8 mouse cellular contexts compared by ENCODE assay signal in the genomic region with DNA sequence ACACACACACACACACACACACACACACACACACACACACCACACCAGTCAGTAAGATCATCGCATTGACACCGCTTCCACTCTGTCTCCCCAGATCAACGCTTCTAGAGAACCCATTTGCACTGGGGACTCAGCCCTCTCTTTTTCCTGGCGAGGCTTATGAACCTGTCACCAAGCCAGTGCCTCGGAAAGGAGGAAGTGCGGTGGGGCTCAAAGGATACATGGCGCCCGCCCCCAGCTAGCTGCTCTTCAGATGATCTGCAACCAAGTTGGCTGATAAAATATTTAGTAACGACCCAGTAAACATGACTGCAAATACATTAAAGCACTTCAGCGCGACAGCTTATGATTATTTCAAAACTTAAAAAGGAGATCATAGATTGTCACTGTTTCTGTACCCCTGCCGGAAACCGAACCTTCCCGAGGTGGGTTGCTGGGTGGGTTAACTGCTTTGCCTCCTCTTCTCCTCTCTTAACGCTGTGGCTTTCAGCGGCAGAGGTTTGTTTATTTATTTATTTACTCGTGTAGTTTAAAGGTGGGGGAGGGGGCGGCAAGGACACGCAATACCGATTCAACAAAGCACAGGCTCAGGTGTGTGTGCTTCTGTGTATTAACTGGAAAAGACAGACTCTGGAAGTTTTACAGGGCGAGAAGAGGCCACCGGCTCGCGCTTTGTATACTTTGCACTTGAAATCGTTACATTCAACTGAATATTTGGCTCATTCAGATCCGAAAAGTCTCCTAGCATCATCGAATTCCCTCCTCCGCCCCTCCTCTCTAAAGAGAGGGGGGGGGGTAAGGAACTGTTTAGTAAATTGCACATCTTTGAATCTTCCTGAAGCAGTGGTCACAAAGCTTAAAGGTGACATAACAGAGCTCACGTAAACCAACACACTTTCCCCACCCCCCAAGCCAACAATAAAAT. TPM values are rescaled to one million over a fixed set of nuclear protein-coding genes. Genes with fewer than 3 reads are reported as not detected.
DNase-seq lines count a peak whose midpoint lies in the region; ATAC-seq and TF ChIP-seq lines count a peak whose summit lies in the region.

No protein-coding gene starts in this region.

- H3K9me3 ChIP-seq in embryonic facial prominence, embryonic 15.5 days (replicated peaks), result no peaks in the 10 kb centered on the region
- no peaks in the 10 kb centered on the region for H3K9me3 ChIP-seq in intestine, postnatal 0 days (ENCODE audit: control insufficient read depth)
- H3K9me3 ChIP-seq in kidney, embryonic 16.5 days (ENCODE audit: low read length), result no peaks in the 10 kb centered on the region

- no peak overlapping the region for H3K4me3 ChIP-seq in embryonic facial prominence, embryonic 15.5 days (replicated peaks)
- H3K4me3 ChIP-seq in intestine, postnatal 0 days (ENCODE audit: low read depth, low read length), result 0 out of 2 replicates have a peak overlapping the region, but pooled peaks have one; percentile 20
- no peak overlapping the region for H3K4me3 ChIP-seq in kidney, embryonic 16.5 days (ENCODE audit: low read length)

- peak overlapping the region; percentile 10; the same call in 1 of the 2 replicates for H3K4me2 ChIP-seq in embryonic facial prominence, embryonic 15.5 days (replicated peaks)
- H3K4me2 ChIP-seq in intestine, postnatal 0 days (replicated peaks; ENCODE audit: low read depth), result no peak overlapping the region; the same call in 1 of the 2 replicates
- no peak overlapping the region for H3K4me2 ChIP-seq in kidney, embryonic 16.5 days (replicated peaks; ENCODE audit: low read depth, low read length)

- TF ChIP-seq CTCF in intestine, postnatal 0 days (IDR thresholded peaks at IDR 0.05; ENCODE audit: low read depth), result no peak

- H3K27ac ChIP-seq in embryonic facial prominence, embryonic 15.5 days (replicated peaks), result no peak overlapping the region
- no peak overlapping the region for H3K27ac ChIP-seq in intestine, postnatal 0 days (ENCODE audit: low read depth, low read length)
- no peak overlapping the region for H3K27ac ChIP-seq in kidney, embryonic 16.5 days (ENCODE audit: low read length)

- DNase-seq in kidney, postnatal 4 days, result peak; percentile 18
- DNase-seq in kidney, adult 18-20 months, result no peak
- peak; percentile 57 for DNase-seq in retina, postnatal 1 day

- no peak overlapping the region for H3K9ac ChIP-seq in embryonic facial prominence, embryonic 15.5 days
- H3K9ac ChIP-seq in intestine, postnatal 0 days (ENCODE audit: low read depth, low read length), result no peak overlapping the region
- no peak overlapping the region for H3K9ac ChIP-seq in kidney, embryonic 16.5 days (replicated peaks; ENCODE audit: low read length)

- peaks cover 60% of the 10 kb centered on the region for H3K27me3 ChIP-seq in embryonic facial prominence, embryonic 15.5 days
- H3K27me3 ChIP-seq in intestine, postnatal 0 days (replicated peaks; ENCODE audit: control insufficient read depth, insufficient read depth, low read length), result peaks cover 55% of the 10 kb centered on the region
- peaks cover 62% of the 10 kb centered on the region for H3K27me3 ChIP-seq in kidney, embryonic 16.5 days (ENCODE audit: insufficient read depth, low read length)

- WGBS in embryonic facial prominence, embryonic 15.5 days, result 2% methylated on average over 29 of the region's 29 CpGs
- 4% methylated on average over 29 of the region's 29 CpGs for WGBS in intestine, postnatal 0 days
- 2% methylated on average over 29 of the region's 29 CpGs for WGBS in kidney, embryonic 16.5 days

- H3K36me3 ChIP-seq in embryonic facial prominence, embryonic 15.5 days, result no peaks in the 10 kb centered on the region
- no peaks in the 10 kb centered on the region for H3K36me3 ChIP-seq in intestine, postnatal 0 days (ENCODE audit: control insufficient read depth, insufficient read depth)
- no peaks in the 10 kb centered on the region for H3K36me3 ChIP-seq in kidney, embryonic 16.5 days (ENCODE audit: insufficient read depth, low read length)

- peaks cover 35% of the 10 kb centered on the region for H3K4me1 ChIP-seq in embryonic facial prominence, embryonic 15.5 days
- H3K4me1 ChIP-seq in intestine, postnatal 0 days (replicated peaks; ENCODE audit: control insufficient read depth, insufficient read depth, low read length), result 0 out of 2 replicates have a peak, but pooled peaks cover 4% of the 10 kb centered on the region
- peaks cover 15% of the 10 kb centered on the region for H3K4me1 ChIP-seq in kidney, embryonic 16.5 days (ENCODE audit: insufficient read depth, low read length)

- ATAC-seq in activated CD4-positive, CD25-positive, alpha-beta regulatory T cell, adult 4 months, result peak; percentile 25
- ATAC-seq in embryonic facial prominence, embryonic 15.5 days (ENCODE audit: insufficient number of reproducible peaks, low FRiP score, low TSS enrichment, low read depth), result no peak
- no peak for ATAC-seq in intestine, postnatal 0 days
- ATAC-seq in kidney, embryonic 16.5 days (ENCODE audit: low FRiP score, low TSS enrichment), result no peak
- ATAC-seq in monocyte, adult 5-6 weeks (replicated peaks; ENCODE audit: insufficient number of reproducible peaks, low FRiP score, low TSS enrichment, poor library complexity, severe bottlenecking), result no peak

RNA-seq across cellular contexts. Expression of a gene that starts 1.0 kb away (rescaled TPM):
- polyA plus RNA-seq in activated CD4-positive, CD25-positive, alpha-beta regulatory T cell, adult 4 months (2017; shearing (Covaris generic)), result not detected
- polyA plus RNA-seq in embryonic facial prominence, embryonic 15.5 days (2015; fragmentation: Nextera tagmentation; extraction: Ambion mirVana), result 0.17 and 0.52 TPM in 2 replicates
- polyA plus RNA-seq in intestine, postnatal 0 days (2015; fragmentation: Nextera tagmentation; extraction: Ambion mirVana), result not detected in 2 replicates
- 0.18 TPM in 1 of 2 replicates, not detected in the other for polyA plus RNA-seq in kidney, embryonic 16.5 days (2015; fragmentation: Nextera tagmentation; extraction: Ambion mirVana)
- total RNA-seq in monocyte, adult 5-6 weeks (2017), result 0.19 TPM in 1 of 3 replicates, not detected in the others
